Mouse (Mus musculus): ENCODE measurements around the gene Sf3a1.

DNA sequence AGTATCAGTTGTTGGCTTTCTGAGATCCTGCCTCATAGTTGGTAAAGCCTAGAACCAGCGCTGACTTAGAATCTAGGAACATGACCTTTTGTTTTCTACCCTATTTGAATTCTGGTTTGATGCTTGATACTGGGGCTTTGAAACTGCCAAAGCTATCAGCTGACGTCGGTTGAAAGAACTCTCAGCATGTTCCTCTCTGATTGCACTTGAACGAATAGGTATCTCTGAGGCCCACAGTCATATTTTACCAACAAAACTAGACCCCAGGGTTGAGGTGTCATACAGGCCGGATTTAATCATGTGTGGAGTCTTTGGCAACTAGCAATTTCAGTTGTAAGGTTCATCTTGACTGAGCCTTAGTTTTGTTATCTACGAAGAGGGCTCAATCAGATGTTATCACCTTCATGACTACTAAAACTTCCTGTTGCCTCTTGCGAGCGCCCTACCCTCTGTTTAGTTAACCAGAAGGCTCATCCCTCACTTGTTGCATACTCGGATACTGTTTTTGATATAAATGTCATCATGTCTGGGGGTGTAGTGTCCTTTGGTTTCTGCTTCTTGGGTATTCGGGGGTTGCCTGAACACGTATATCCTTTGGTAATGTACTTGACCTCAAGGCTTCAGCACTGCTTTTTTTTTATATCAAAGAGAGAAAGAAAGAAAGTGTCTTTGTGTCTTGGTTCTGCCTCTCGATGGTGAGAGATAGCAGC is 43.0 kb downstream of the Sf3a1 start:
- TF ChIP-seq CTCF (IDR thresholded peaks at IDR 0.05; ENCODE audit: control insufficient read depth, insufficient read depth, insufficient replicate concordance, low read depth, low read length): no peak
- TF ChIP-seq POLR2A (IDR thresholded peaks at IDR 0.05; ENCODE audit: control insufficient read depth, low read depth, low read length): no peak

All from testis, adult 2 months (tissue).